Mouse (Mus musculus) cortical plate, adult 2 months (tissue): Measurements from ENCODE around the gene Rogdi.

Experiments used
- CTCF ChIP-seq: fragments of 200-500 bp; IDR thresholded peaks from 2 replicates; pipeline ENCODE4 v1.5.1; 2011; ENCODE audit warnings: mild to moderate bottlenecking, control low read depth, low read length; ENCODE audit not compliant: insufficient read depth; ENCODE audit errors: extremely low read depth
- POLR2A ChIP-seq: fragments of 200-500 bp; IDR thresholded peaks from 2 replicates; pipeline ENCODE4 v1.6.1; 2011; ENCODE audit warnings: mild to moderate bottlenecking, low read length, control low read depth; ENCODE audit not compliant: insufficient read depth; ENCODE audit errors: extremely low read depth

DNA sequence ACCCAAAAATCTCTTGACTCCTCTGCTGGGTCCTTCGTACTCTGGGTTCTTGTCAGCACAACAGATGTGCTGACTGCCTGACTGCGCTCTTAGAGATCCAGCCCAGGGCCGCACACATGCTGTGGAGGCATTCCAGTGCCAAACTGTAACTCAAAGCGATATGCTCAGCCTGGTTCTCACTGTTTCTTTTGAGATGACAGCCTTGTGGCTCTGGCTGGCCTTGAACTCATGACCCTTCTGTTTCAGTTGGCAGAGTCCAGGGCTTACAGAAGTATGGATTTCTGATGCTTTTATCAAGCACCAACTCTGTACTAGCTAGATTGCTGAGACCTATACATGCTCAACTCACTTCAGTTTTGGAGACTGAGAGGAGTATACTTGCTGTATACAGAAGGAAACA, 20.1 kb downstream of the Rogdi start:
- TF ChIP-seq CTCF, result no peak
- no peak for TF ChIP-seq POLR2A
